Mouse (Mus musculus) C2C12 (cell line): ENCODE data around the gene Ireb2. TPM values are rescaled to one million over a fixed set of nuclear protein-coding genes. Genes with fewer than 3 reads are reported as not detected.
"Not testable (repeated sequence)": the region's sequence is repeated elsewhere in the genome, so short reads cannot be mapped to it uniquely, and the experiment has no call there.

Experiments used
- H3K27me3 ChIP-seq: one replicate; pipeline ENCODE4 v1.6.1; 2011; ENCODE audit not compliant: control insufficient read depth, insufficient read depth, insufficient read length
- H3K36me3 ChIP-seq: one replicate; pipeline ENCODE4 v1.6.1; 2011; ENCODE audit not compliant: control insufficient read depth, insufficient read depth
- H3K4me3 ChIP-seq: one replicate; pipeline ENCODE4 v1.5.1; 2011; ENCODE audit warnings: mild to moderate bottlenecking, control low read depth; ENCODE audit not compliant: poor library complexity, insufficient read depth, severe bottlenecking
- H3K79me2 ChIP-seq: one replicate; pipeline ENCODE4 v1.6.1; 2011; ENCODE audit not compliant: control insufficient read depth, insufficient read depth
- H3K79me3 ChIP-seq: one replicate; pipeline ENCODE4 v1.6.1; 2011; ENCODE audit warnings: low read depth, control low read depth
- H3ac ChIP-seq: one replicate; pipeline ENCODE3; 2011; ENCODE audit warnings: low read depth; ENCODE audit not compliant: control insufficient read depth, insufficient read length
- CEBPB ChIP-seq: IDR thresholded peaks from one replicate; pipeline ENCODE4 v1.6.1; 2011; ENCODE audit warnings: low read depth, mild to moderate bottlenecking, control low read depth, moderate library complexity
- CTCF ChIP-seq: IDR thresholded peaks from one replicate; pipeline ENCODE4 v1.5.1; 2011; ENCODE audit not compliant: control insufficient read depth, insufficient read depth, insufficient read length
- FOSL1 ChIP-seq: IDR thresholded peaks from one replicate; pipeline ENCODE4 v1.8.0; 2011; ENCODE audit warnings: mild to moderate bottlenecking, low read length; ENCODE audit not compliant: poor library complexity, insufficient read depth, severe bottlenecking
- MAX ChIP-seq: IDR thresholded peaks from one replicate; pipeline ENCODE4 v1.6.1; 2011; ENCODE audit warnings: mild to moderate bottlenecking, control low read depth
- MYOD1 ChIP-seq: IDR thresholded peaks from one replicate; pipeline ENCODE4 v1.6.1; 2011; ENCODE audit warnings: low read depth; ENCODE audit not compliant: control insufficient read depth, insufficient read length
- MYOG ChIP-seq: IDR thresholded peaks from one replicate; pipeline ENCODE4 v1.6.1; 2011; ENCODE audit not compliant: control insufficient read depth, insufficient read length; ENCODE audit errors: extremely low read depth
- USF1 ChIP-seq: IDR thresholded peaks from one replicate; pipeline ENCODE4 v1.6.1; 2011; ENCODE audit warnings: low read depth, mild to moderate bottlenecking, control low read depth, moderate library complexity
- polyA plus RNA-seq: library from polyadenylated mRNA; unstranded; fragments of >200 nt; fragmentation: generic; extraction: Trizol; gene quantifications from one replicate; pipeline ENCODE4 v1.2.1, GENCODE M21; 2012; ENCODE audit warnings: missing spikeins

Gene Ireb2
- polyA plus RNA-seq, 1 experiment, result 7.8 TPM

GRCm38 (mm10) chr9:54833831-54834230 is 29.8 kb upstream of the Ireb2 start:
- Histone ChIP-seq H3K79me3 (no peaks in the 10 kb centered on the region), H3K79me2 (no peaks in the 10 kb centered on the region), H3K27me3 (peaks cover 3% of the 10 kb centered on the region), H3K4me3 (no peak overlapping the region), H3ac (no peak overlapping the region), H3K36me3 (no peaks in the 10 kb centered on the region)
- TF ChIP-seq CEBPB (no peak), CTCF (no peak), FOSL1 (no peak), MYOD1 (no peak), USF1 (no peak), MYOG (no peak), MAX (no peak)

- H3ac ChIP-seq, H3K36me3 ChIP-seq, H3K79me2 ChIP-seq, H3K27me3 ChIP-seq, H3K79me3 ChIP-seq, H3K4me3 ChIP-seq: not testable (repeated sequence)
These were observed 27.5 kb upstream of the Ireb2 start for GRCm38 (mm10) chr9:54835951-54836717.

GRCm38 (mm10) chr9:54837835-54838234 is 25.8 kb upstream of the Ireb2 start:
- Histone ChIP-seq H3K36me3 (no peaks in the 10 kb centered on the region), H3K27me3 (no peaks in the 10 kb centered on the region), H3K79me3 (no peaks in the 10 kb centered on the region), H3ac (no peak overlapping the region), H3K4me3 (no peak overlapping the region), H3K79me2 (no peaks in the 10 kb centered on the region)
- TF ChIP-seq CEBPB, result no peak
- TF ChIP-seq MYOG, result no peak
- no peak for TF ChIP-seq MAX
- no peak for TF ChIP-seq MYOD1
- no peak for TF ChIP-seq USF1
- TF ChIP-seq CTCF, result no peak
- TF ChIP-seq FOSL1, result no peak

GRCm38 (mm10) chr9:54840145-54840544 is 23.4 kb upstream of the Ireb2 start:
- H3K36me3 ChIP-seq, result no peaks in the 10 kb centered on the region
- TF ChIP-seq USF1 (no peak), MYOD1 (no peak), FOSL1 (no peak), MAX (no peak), MYOG (no peak), CTCF (no peak), CEBPB (no peak)
- no peaks in the 10 kb centered on the region for H3K79me2 ChIP-seq
- H3K27me3 ChIP-seq, result no peaks in the 10 kb centered on the region
- H3ac ChIP-seq, result no peak overlapping the region
- H3K4me3 ChIP-seq, result no peak overlapping the region
- no peaks in the 10 kb centered on the region for H3K79me3 ChIP-seq

GRCm38 (mm10) chr9:54842311-54842710 is 21.3 kb upstream of the Ireb2 start:
- H3K36me3 ChIP-seq, result no peaks in the 10 kb centered on the region
- H3ac ChIP-seq, result no peak overlapping the region
- no peaks in the 10 kb centered on the region for H3K79me3 ChIP-seq
- H3K27me3 ChIP-seq, result peaks cover 3% of the 10 kb centered on the region
- no peaks in the 10 kb centered on the region for H3K79me2 ChIP-seq
- TF ChIP-seq CEBPB, result no peak
- TF ChIP-seq FOSL1, result no peak
- TF ChIP-seq USF1, result no peak
- no peak for TF ChIP-seq MYOG
- no peak for TF ChIP-seq MYOD1
- no peak for TF ChIP-seq CTCF
- TF ChIP-seq MAX, result no peak
- H3K4me3 ChIP-seq, result no peak overlapping the region

- H3K4me3 ChIP-seq, result no peak overlapping the region
- no peaks in the 10 kb centered on the region for H3K79me3 ChIP-seq
- peaks cover 6% of the 10 kb centered on the region for H3K27me3 ChIP-seq
- TF ChIP-seq MYOD1 (no peak), CTCF (no peak), USF1 (no peak), FOSL1 (no peak), MYOG (no peak), MAX (no peak), CEBPB (no peak)
- no peak overlapping the region for H3ac ChIP-seq
- H3K79me2 ChIP-seq, result no peaks in the 10 kb centered on the region
- H3K36me3 ChIP-seq, result no peaks in the 10 kb centered on the region
These were observed 19.7 kb upstream of the Ireb2 start for GRCm38 (mm10) chr9:54843887-54844286.
